Comparison of ENCODE assay signal across 8 mouse cellular contexts in the genomic region with DNA sequence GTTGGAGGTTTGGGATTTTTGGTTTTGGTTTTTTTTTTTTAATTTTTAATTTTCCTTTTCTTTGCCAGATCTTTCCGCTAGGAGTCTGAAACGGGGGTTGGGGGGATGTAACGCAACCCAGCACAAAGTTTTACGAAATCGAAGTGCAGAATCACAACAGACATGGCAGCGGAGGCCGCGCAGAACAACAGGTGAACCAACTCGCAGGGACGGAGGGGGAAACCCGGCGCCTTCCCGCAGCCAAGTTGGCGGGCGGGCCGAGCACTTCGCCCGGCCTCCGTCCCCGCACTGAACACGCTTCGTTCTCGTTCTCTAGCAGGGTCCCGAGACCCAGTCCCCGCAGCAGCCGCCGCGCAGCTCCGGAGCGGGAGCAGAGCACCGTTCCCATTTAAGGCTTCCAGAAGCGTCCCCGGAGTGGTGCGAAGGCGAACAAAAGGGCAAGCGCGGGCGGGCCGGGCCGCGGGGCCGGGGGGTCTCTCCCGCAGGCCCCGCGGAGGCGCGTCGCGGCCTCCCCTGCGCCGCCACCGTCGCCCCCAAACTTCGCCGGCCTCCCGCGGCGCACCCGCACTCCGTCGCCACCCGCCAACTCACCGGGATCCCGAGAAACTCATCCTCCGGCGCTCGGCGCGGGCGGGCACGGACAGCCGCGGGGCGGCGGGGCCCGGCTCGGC. TPM values are rescaled to one million over a fixed set of nuclear protein-coding genes. Genes with fewer than 3 reads are reported as not detected.
DNase-seq lines count a peak whose midpoint lies in the region; ATAC-seq and TF ChIP-seq lines count a peak whose summit lies in the region.

No protein-coding gene starts in this region.

- no peaks in the 10 kb centered on the region for H3K27me3 ChIP-seq in forebrain, embryonic 12.5 days
- no peaks in the 10 kb centered on the region for H3K27me3 ChIP-seq in hindbrain, embryonic 11.5 days (ENCODE audit: control insufficient read depth, insufficient read depth, low read length)

- peak overlapping the region; percentile 77 for H3K9ac ChIP-seq in ES-E14 (ENCODE audit: insufficient read depth, low read depth, low read length, poor library complexity, severe bottlenecking)
- H3K9ac ChIP-seq in forebrain, embryonic 12.5 days: peak overlapping the region; percentile 95
- peak overlapping the region; percentile 88 for H3K9ac ChIP-seq in hindbrain, embryonic 11.5 days (ENCODE audit: low read depth, low read length)

- ATAC-seq in forebrain, embryonic 12.5 days (ENCODE audit: low FRiP score): peak; percentile 47; the same call in 1 of the 2 replicates
- peak; percentile 71 for ATAC-seq in hindbrain, embryonic 11.5 days (ENCODE audit: low FRiP score)
- ATAC-seq in megakaryocyte, adult 5-6 weeks (ENCODE audit: poor library complexity, severe bottlenecking): peak; percentile 26
- ATAC-seq in megakaryocyte-erythroid progenitor cell, adult 5-6 weeks (replicated peaks; ENCODE audit: low FRiP score, low TSS enrichment, poor library complexity, severe bottlenecking): no peak

- H3K4me2 ChIP-seq in forebrain, embryonic 12.5 days: peak overlapping the region; percentile 64
- H3K4me2 ChIP-seq in hindbrain, embryonic 11.5 days (replicated peaks; ENCODE audit: low read depth, low read length): peak overlapping the region; percentile 45

- H3K4me3 ChIP-seq in ES-E14 (ENCODE audit: insufficient read depth in 1 of 2, low read depth in 1 of 2, low read length in 2 of 2, poor library complexity in 1 of 2, severe bottlenecking in 1 of 2): peak overlapping the region; percentile 87 to 97
- H3K4me3 ChIP-seq in forebrain, embryonic 12.5 days (replicated peaks): peak overlapping the region; percentile 89
- peak overlapping the region; percentile 81 for H3K4me3 ChIP-seq in hindbrain, embryonic 11.5 days (ENCODE audit: low read depth, low read length)

- under 1% methylated on average over 62 of the region's 77 CpGs for WGBS in forebrain, embryonic 12.5 days
- under 1% methylated on average over 53 of the region's 77 CpGs for WGBS in hindbrain, embryonic 11.5 days

- no peak for DNase-seq in ES-E14 (ENCODE audit: low read depth, low spot score)
- peak; percentile 65 for DNase-seq in brain, adult 2 months (ENCODE audit: low read depth, low spot score)
- DNase-seq in hindbrain, embryonic 11.5 days (ENCODE audit: low spot score): peak; percentile 71
- peak; percentile 22 to 34 for DNase-seq in left cerebral cortex, adult 8-10 months (ENCODE audit: low spot score in 2 of 2)
- peak; percentile 56 for DNase-seq in right cerebral cortex, postnatal 25 days

- peaks cover 0 to 3% of the 10 kb centered on the region in 2 experiments; a peak in 1 of 4 replicates for H3K4me1 ChIP-seq in ES-E14 (ENCODE audit: control insufficient read depth in 2 of 2, insufficient read depth in 2 of 2, low read length in 2 of 2, poor library complexity in 1 of 2)
- H3K4me1 ChIP-seq in forebrain, embryonic 12.5 days: peaks cover 42% of the 10 kb centered on the region
- H3K4me1 ChIP-seq in hindbrain, embryonic 11.5 days (replicated peaks; ENCODE audit: control insufficient read depth, insufficient read depth, low read length): no peaks in the 10 kb centered on the region; the same call in 1 of the 2 replicates

- no peaks in the 10 kb centered on the region for H3K36me3 ChIP-seq in ES-E14 (ENCODE audit: control insufficient read depth, insufficient read depth, low read length, poor library complexity, severe bottlenecking)
- no peaks in the 10 kb centered on the region for H3K36me3 ChIP-seq in forebrain, embryonic 12.5 days (replicated peaks)
- no peaks in the 10 kb centered on the region for H3K36me3 ChIP-seq in hindbrain, embryonic 11.5 days (ENCODE audit: control insufficient read depth, insufficient read depth, low read length)

- in situ Hi-C loops in ES-E14 (cut with MboI; ENCODE audit: low sequenced_read_pairs in 2 of 2, unreplicated experiment in 2 of 2): no loop called here

- H3K9me3 ChIP-seq in ES-E14 (ENCODE audit: control insufficient read depth, insufficient read depth, low read depth, low read length): no peaks in the 10 kb centered on the region
- H3K9me3 ChIP-seq in forebrain, embryonic 12.5 days: no peaks in the 10 kb centered on the region
- no peaks in the 10 kb centered on the region for H3K9me3 ChIP-seq in hindbrain, embryonic 11.5 days (ENCODE audit: control insufficient read depth, low read length)

- peak overlapping the region; percentile 81 for H3K27ac ChIP-seq in ES-E14 (ENCODE audit: insufficient read depth, low read depth, low read length, poor library complexity, severe bottlenecking)
- H3K27ac ChIP-seq in forebrain, embryonic 12.5 days: peak overlapping the region; percentile 97
- H3K27ac ChIP-seq in hindbrain, embryonic 11.5 days (ENCODE audit: low read depth, low read length): peak overlapping the region; percentile 97

TF ChIP-seq in ES-E14, 5 proteins besides CTCF, POLR2A, EP300 and RAD21:
- TF ChIP-seq ZNF384 (IDR thresholded peaks at IDR 0.05; ENCODE audit: low read depth, low read length) (no peak), CHD2 (IDR thresholded peaks at IDR 0.05; ENCODE audit: low read depth, low read length) (no peak), ZC3H11A (IDR thresholded peaks at IDR 0.05; ENCODE audit: borderline replicate concordance, low read depth, low read length) (no peak), HCFC1 (IDR thresholded peaks at IDR 0.05; ENCODE audit: borderline replicate concordance, insufficient read depth, low read length) (0 out of 2 replicates have a peak, but pooled peaks have one; percentile 56), MAFK (IDR thresholded peaks at IDR 0.05; ENCODE audit: insufficient read depth, low read depth, low read length) (no peak)

RNA-seq across cellular contexts. Expression of a gene that starts 1.2 kb away (rescaled TPM):
- total RNA-seq in ES-E14 (2012; rRNA removed): 38.9 and 49.5 TPM in 2 replicates
- polyA plus RNA-seq in forebrain, embryonic 12.5 days (2016; fragmentation: Nextera tagmentation; extraction: Ambion mirVana): 47.5 and 49.5 TPM in 2 replicates
- polyA plus RNA-seq in hindbrain, embryonic 11.5 days (2014; fragmentation: Nextera tagmentation; extraction: Ambion mirVana): 44.9 and 48.9 TPM in 2 replicates
- total RNA-seq in left cerebral cortex, adult 8-10 months (2022): 10 to 100 TPM; 35.7 to 41.7 (median 40.4) TPM
- total RNA-seq in megakaryocyte, adult 5-6 weeks (2015): 2.5 and 3.2 TPM in 2 replicates
- 2.3 and 2.6 TPM in 2 replicates for total RNA-seq in megakaryocyte, adult 5-6 weeks (2017)
- total RNA-seq in megakaryocyte-erythroid progenitor cell, adult 5-6 weeks (2014; fragmentation: Nextera tagmentation): 0.49 TPM in 1 of 2 replicates, not detected in the other
- total RNA-seq in megakaryocyte-erythroid progenitor cell, adult 5-6 weeks (2017): not detected in 2 replicates

RNA-seq across cellular contexts. Expression of a gene that starts 20.7 kb away (rescaled TPM):
- not detected in 2 replicates for total RNA-seq in ES-E14 (2012; rRNA removed)
- not detected in 2 replicates for polyA plus RNA-seq in forebrain, embryonic 12.5 days (2016; fragmentation: Nextera tagmentation; extraction: Ambion mirVana)
- not detected in 2 replicates for polyA plus RNA-seq in hindbrain, embryonic 11.5 days (2014; fragmentation: Nextera tagmentation; extraction: Ambion mirVana)
- not detected for total RNA-seq in left cerebral cortex, adult 8-10 months (2022)
- not detected in 2 replicates for total RNA-seq in megakaryocyte, adult 5-6 weeks (2015)
- total RNA-seq in megakaryocyte, adult 5-6 weeks (2017): not detected in 2 replicates
- total RNA-seq in megakaryocyte-erythroid progenitor cell, adult 5-6 weeks (2014; fragmentation: Nextera tagmentation): not detected in 2 replicates
- not detected in 2 replicates for total RNA-seq in megakaryocyte-erythroid progenitor cell, adult 5-6 weeks (2017)
